Mouse (Mus musculus) embryonic facial prominence, embryonic 12.5 days (tissue): ENCODE measurements around the gene Myl6b. TPM values are rescaled to one million over a fixed set of nuclear protein-coding genes. Genes with fewer than 3 reads are reported as not detected.

Experiments
- ATAC-seq: fragments of 200-750 bp; cut with Nextera tagmentation; 2 replicates; pipeline ENCODE4 v1.8.0; 2017; ENCODE audit not compliant: insufficient number of reproducible peaks, insufficient read depth, low FRiP score, low TSS enrichment
- H3K27ac ChIP-seq: fragments of 300-500 bp; sonication (generic); 2 replicates; pipeline ENCODE4 v1.5.1; 2016; ENCODE audit warnings: mild to moderate bottlenecking
- H3K27me3 ChIP-seq: fragments of 300-500 bp; sonication (generic); 2 replicates; pipeline ENCODE4 v1.6.1; 2016; ENCODE audit warnings: mild to moderate bottlenecking, moderate library complexity
- H3K36me3 ChIP-seq: fragments of 300-500 bp; sonication (generic); 2 replicates; pipeline ENCODE4 v1.6.1; 2016; ENCODE audit warnings: mild to moderate bottlenecking
- H3K4me1 ChIP-seq: fragments of 300-500 bp; sonication (generic); 2 replicates; pipeline ENCODE4 v1.6.1; 2016
- H3K4me2 ChIP-seq: fragments of 300-500 bp; sonication (generic); replicated peaks from 2 replicates; pipeline ENCODE4 v1.6.1; 2016; ENCODE audit warnings: mild to moderate bottlenecking, moderate library complexity
- H3K4me3 ChIP-seq: fragments of 300-500 bp; sonication (generic); 2 replicates; pipeline ENCODE4 v1.5.1; 2016; ENCODE audit warnings: mild to moderate bottlenecking
- H3K9ac ChIP-seq: fragments of 300-500 bp; sonication (generic); 2 replicates; pipeline ENCODE4 v1.6.1; 2016; ENCODE audit warnings: mild to moderate bottlenecking, moderate library complexity
- H3K9me3 ChIP-seq: fragments of 300-500 bp; sonication (generic); 2 replicates; pipeline ENCODE4 v1.6.1; 2016; ENCODE audit warnings: mild to moderate bottlenecking, moderate library complexity
- WGBS: fragments of 180-500 bp; shearing (Covaris S2); methylation state at CpG from one replicate; pipeline ENCODE4 v1.1.7; 2016; 5-methylcytosine and 5-hydroxymethylcytosine counted together
- polyA plus RNA-seq: library from polyadenylated mRNA; unstranded; fragments of >200 nt; fragmentation: Nextera tagmentation; extraction: Ambion mirVana; gene quantifications from 2 replicates; pipeline ENCODE4 v1.2.1, GENCODE M21; 2016

Myl6b gene
- polyA plus RNA-seq, 1 experiment from 2014 or later, result 3.2 TPM

GRCm38 (mm10) chr10:128502341-128502740, 3.9 kb upstream of the Myl6b start:
- Histone ChIP-seq H3K4me3 (no peak overlapping the region), H3K4me1 (0 out of 2 replicates have a peak, but pooled peaks cover 6% of the 10 kb centered on the region), H3K27ac (no peak overlapping the region), H3K27me3 (no peaks in the 10 kb centered on the region), H3K9ac (no peak overlapping the region), H3K9me3 (no peaks in the 10 kb centered on the region), H3K4me2 (no peak overlapping the region), H3K36me3 (no peaks in the 10 kb centered on the region)
- 70% methylated on average over 5 of the region's 5 CpGs for WGBS
- no peak for ATAC-seq

- peak overlapping the region; percentile 55 for H3K4me3 ChIP-seq
- peak overlapping the region; percentile 58 for H3K9ac ChIP-seq
- H3K27me3 ChIP-seq, result no peaks in the 10 kb centered on the region
- H3K36me3 ChIP-seq, result no peaks in the 10 kb centered on the region
- peak overlapping the region; percentile 61 for H3K4me2 ChIP-seq
- peak; percentile 17; the same call in 1 of the 2 replicates for ATAC-seq
- H3K9me3 ChIP-seq, result no peaks in the 10 kb centered on the region
- H3K27ac ChIP-seq, result peak overlapping the region; percentile 85
- WGBS, result 1% methylated on average over 21 of the region's 21 CpGs
- H3K4me1 ChIP-seq, result peaks cover 13% of the 10 kb centered on the region
Observed at GRCm38 (mm10) chr10:128499116-128499671, 709 bp upstream of the Myl6b start.

GRCm38 (mm10) chr10:128497134-128497737, 1.2 kb downstream of the Myl6b start:
- no peaks in the 10 kb centered on the region for H3K36me3 ChIP-seq
- no peak overlapping the region for H3K9ac ChIP-seq
- WGBS, result 40% methylated on average over 6 of the region's 6 CpGs
- H3K4me3 ChIP-seq, result no peak overlapping the region
- H3K4me2 ChIP-seq, result 0 out of 2 replicates have a peak overlapping the region, but pooled peaks have one; percentile 61
- no peak overlapping the region for H3K27ac ChIP-seq
- peaks cover 15% of the 10 kb centered on the region for H3K4me1 ChIP-seq
- H3K27me3 ChIP-seq, result no peaks in the 10 kb centered on the region
- no peaks in the 10 kb centered on the region for H3K9me3 ChIP-seq
- ATAC-seq, result no peak

- no peak overlapping the region for H3K4me2 ChIP-seq
- WGBS, result 29% methylated on average over 6 of the region's 6 CpGs
- peaks cover 20% of the 10 kb centered on the region for H3K4me1 ChIP-seq
- no peak overlapping the region for H3K27ac ChIP-seq
- no peak overlapping the region for H3K9ac ChIP-seq
- H3K27me3 ChIP-seq, result no peaks in the 10 kb centered on the region
- H3K36me3 ChIP-seq, result peaks cover 5% of the 10 kb centered on the region
- no peaks in the 10 kb centered on the region for H3K9me3 ChIP-seq
- no peak overlapping the region for H3K4me3 ChIP-seq
- ATAC-seq, result no peak
Observed at GRCm38 (mm10) chr10:128496509-128497077, 1.9 kb downstream of the Myl6b start.

GRCm38 (mm10) chr10:128495903-128496302, 2.6 kb downstream of the Myl6b start:
- H3K27me3 ChIP-seq, result no peaks in the 10 kb centered on the region
- no peak for ATAC-seq
- no peak overlapping the region for H3K4me2 ChIP-seq
- no peak overlapping the region; the same call in 1 of the 2 replicates for H3K4me3 ChIP-seq
- no peak overlapping the region for H3K27ac ChIP-seq
- peaks cover 11% of the 10 kb centered on the region for H3K36me3 ChIP-seq
- H3K9ac ChIP-seq, result no peak overlapping the region
- H3K9me3 ChIP-seq, result no peaks in the 10 kb centered on the region
- peaks cover 27% of the 10 kb centered on the region for H3K4me1 ChIP-seq
- 81% methylated on average over 4 of the region's 4 CpGs for WGBS

GRCm38 (mm10) chr10:128495270-128495669, 3.2 kb downstream of the Myl6b start:
- H3K27me3 ChIP-seq, result no peaks in the 10 kb centered on the region
- no peak overlapping the region for H3K27ac ChIP-seq
- peaks cover 29% of the 10 kb centered on the region for H3K4me1 ChIP-seq
- peaks cover 18% of the 10 kb centered on the region for H3K36me3 ChIP-seq
- ATAC-seq, result no peak
- peak overlapping the region; percentile 80; the same call in 1 of the 2 replicates for H3K4me3 ChIP-seq
- WGBS, result 72% methylated on average over 2 of the region's 2 CpGs
- peak overlapping the region; percentile 65 for H3K4me2 ChIP-seq
- no peaks in the 10 kb centered on the region for H3K9me3 ChIP-seq
- H3K9ac ChIP-seq, result no peak overlapping the region

GRCm38 (mm10) chr10:128494667-128495245, 3.7 kb downstream of the Myl6b start:
- Histone ChIP-seq H3K4me2 (peak overlapping the region; percentile 65), H3K27ac (peak overlapping the region; percentile 94), H3K9me3 (no peaks in the 10 kb centered on the region), H3K4me1 (peaks cover 29% of the 10 kb centered on the region), H3K4me3 (peak overlapping the region; percentile 80), H3K36me3 (peaks cover 23% of the 10 kb centered on the region), H3K27me3 (no peaks in the 10 kb centered on the region), H3K9ac (peak overlapping the region; percentile 84)
- ATAC-seq, result no peak
- 59% methylated on average over 11 of the region's 11 CpGs for WGBS

- H3K27me3 ChIP-seq, result no peaks in the 10 kb centered on the region
- WGBS, result under 1% methylated on average over 45 of the region's 45 CpGs
- H3K4me3 ChIP-seq, result peak within 1 kb of the TSS; percentile 80
- H3K4me2 ChIP-seq, result peak within 1 kb of the TSS; percentile 65
- no peaks in the 10 kb centered on the region for H3K9me3 ChIP-seq
- peak within 1 kb of the TSS; percentile 84 for H3K9ac ChIP-seq
- peak within 1 kb of the TSS; percentile 94 for H3K27ac ChIP-seq
- ATAC-seq, result peak; percentile 90
- H3K4me1 ChIP-seq, result peaks cover 24% of the 10 kb centered on the region
- peaks cover 31% of the 10 kb centered on the region for H3K36me3 ChIP-seq
Observed at GRCm38 (mm10) chr10:128493695-128494666, 4.5 kb downstream of the Myl6b start, which contains the start of gene Myl6. Gene Myl6, minus strand, starts transcription at chr10:128494145.

- WGBS, result 0% methylated on average over 12 of the region's 12 CpGs
Observed at GRCm38 (mm10) chr10:128493319-128493694, 5.2 kb downstream of the Myl6b start.

GRCm38 (mm10) chr10:128492633-128493311, 5.7 kb downstream of the Myl6b start:
- Histone ChIP-seq H3K27ac (peak overlapping the region; percentile 94), H3K9ac (peak overlapping the region; percentile 84), H3K4me1 (peaks cover 24% of the 10 kb centered on the region), H3K36me3 (peaks cover 43% of the 10 kb centered on the region), H3K4me2 (peak overlapping the region; percentile 65), H3K4me3 (peak overlapping the region; percentile 80), H3K27me3 (no peaks in the 10 kb centered on the region), H3K9me3 (no peaks in the 10 kb centered on the region)
- ATAC-seq, result peak; percentile 54
- 26% methylated on average over 12 of the region's 12 CpGs for WGBS

More at GRCm38 (mm10) chr10:128493319-128493694, 5.2 kb downstream of the Myl6b start:
- Histone ChIP-seq H3K9me3 (no peaks in the 10 kb centered on the region), H3K27ac (peak overlapping the region; percentile 94), H3K4me3 (peak overlapping the region; percentile 80), H3K9ac (peak overlapping the region; percentile 84), H3K27me3 (no peaks in the 10 kb centered on the region), H3K4me1 (peaks cover 24% of the 10 kb centered on the region), H3K36me3 (peaks cover 37% of the 10 kb centered on the region), H3K4me2 (peak overlapping the region; percentile 65)
- ATAC-seq, result 0 out of 2 replicates have a peak, but pooled peaks have one; percentile 24
